Mouse (Mus musculus): Measurements from ENCODE around the gene Atp5e. TPM values are rescaled to one million over a fixed set of nuclear protein-coding genes. Genes with fewer than 3 reads are reported as not detected.
A peak's percentile ranks its signal among the peaks of the same experiment; 100 is the strongest.

The Atp5e gene
- total and polyA plus RNA-seq, 3 experiments, result 1,190 to 1,687 (median 1,426) TPM

GRCm38 (mm10) chr2:174501517-174501916 lies 37.6 kb upstream of the Atp5e start:
- Histone ChIP-seq H3K4me1 (ENCODE audit: control insufficient read depth, insufficient read depth, low read length) (no peaks in the 10 kb centered on the region), H3K27me3 (ENCODE audit: control insufficient read depth, insufficient read depth, low read length) (no peaks in the 10 kb centered on the region), H3K4me3 (no peak overlapping the region), H3K79me2 (replicated peaks; ENCODE audit: control insufficient read depth, insufficient read depth, low read length) (no peaks in the 10 kb centered on the region), H3K27ac (no peak overlapping the region), H3K9ac (ENCODE audit: low read depth, low read length) (no peak overlapping the region), H3K36me3 (ENCODE audit: control insufficient read depth, insufficient read depth, low read length) (no peaks in the 10 kb centered on the region)
- TF ChIP-seq POLR2A (IDR thresholded peaks at IDR 0.05; ENCODE audit: insufficient read depth, low read depth, low read length) (no peak), EP300 (IDR thresholded peaks at IDR 0.05; ENCODE audit: insufficient read depth, low read depth, low read length) (no peak), CTCF (IDR thresholded peaks at IDR 0.05) (no peak)
- intact Hi-C loops (cut with DNase I), result no loop called here
- no peak for DNase-seq
- WGBS, result 89% methylated on average over 8 of the region's 8 CpGs

- H3K9ac ChIP-seq (ENCODE audit: low read depth, low read length), result no peak overlapping the region
- intact Hi-C loops (cut with DNase I), result no loop called here
- DNase-seq, result no peak
- WGBS, result 90% methylated on average over 14 of the region's 14 CpGs
- no peak overlapping the region for H3K27ac ChIP-seq
- TF ChIP-seq CTCF (IDR thresholded peaks at IDR 0.05) (no peak), POLR2A (IDR thresholded peaks at IDR 0.05; ENCODE audit: insufficient read depth, low read depth, low read length) (no peak), EP300 (IDR thresholded peaks at IDR 0.05; ENCODE audit: insufficient read depth, low read depth, low read length) (no peak)
- no peaks in the 10 kb centered on the region for H3K4me1 ChIP-seq (ENCODE audit: control insufficient read depth, insufficient read depth, low read length)
- no peaks in the 10 kb centered on the region for H3K79me2 ChIP-seq (replicated peaks; ENCODE audit: control insufficient read depth, insufficient read depth, low read length)
- H3K36me3 ChIP-seq (ENCODE audit: control insufficient read depth, insufficient read depth, low read length), result no peaks in the 10 kb centered on the region
- H3K4me3 ChIP-seq, result no peak overlapping the region
- H3K27me3 ChIP-seq (ENCODE audit: control insufficient read depth, insufficient read depth, low read length), result no peaks in the 10 kb centered on the region
These were observed 37.1 kb upstream of the Atp5e start for GRCm38 (mm10) chr2:174500814-174501503.

- Histone ChIP-seq H3K9ac (ENCODE audit: low read depth, low read length) (no peak overlapping the region), H3K4me1 (ENCODE audit: control insufficient read depth, insufficient read depth, low read length) (no peaks in the 10 kb centered on the region), H3K79me2 (replicated peaks; ENCODE audit: control insufficient read depth, insufficient read depth, low read length) (no peaks in the 10 kb centered on the region), H3K27me3 (ENCODE audit: control insufficient read depth, insufficient read depth, low read length) (no peaks in the 10 kb centered on the region), H3K4me3 (no peak overlapping the region), H3K27ac (no peak overlapping the region), H3K36me3 (ENCODE audit: control insufficient read depth, insufficient read depth, low read length) (no peaks in the 10 kb centered on the region)
- intact Hi-C loops (cut with DNase I), result loop anchor here (1.0 kb wide), 1 partner anchor 181 kb away; no protein-coding TSS in a partner anchor
- TF ChIP-seq CTCF (IDR thresholded peaks at IDR 0.05) (peak; percentile 69), EP300 (IDR thresholded peaks at IDR 0.05; ENCODE audit: insufficient read depth, low read depth, low read length) (no peak)
- WGBS, result 54% methylated on average over 2 of the region's 2 CpGs
- peak; percentile 16 to 23 for DNase-seq
These were observed 29.0 kb upstream of the Atp5e start for GRCm38 (mm10) chr2:174492858-174493257.

- TF ChIP-seq POLR2A (IDR thresholded peaks at IDR 0.05; ENCODE audit: insufficient read depth, low read depth, low read length) (no peak), CTCF (IDR thresholded peaks at IDR 0.05) (no peak), EP300 (IDR thresholded peaks at IDR 0.05; ENCODE audit: insufficient read depth, low read depth, low read length) (no peak)
- 80% methylated on average over 5 of the region's 5 CpGs for WGBS
- no peak overlapping the region for H3K27ac ChIP-seq
- H3K27me3 ChIP-seq (ENCODE audit: control insufficient read depth, insufficient read depth, low read length), result no peaks in the 10 kb centered on the region
- no peak overlapping the region for H3K4me3 ChIP-seq
- H3K9ac ChIP-seq (ENCODE audit: low read depth, low read length), result no peak overlapping the region
- no peaks in the 10 kb centered on the region for H3K79me2 ChIP-seq (replicated peaks; ENCODE audit: control insufficient read depth, insufficient read depth, low read length)
- no peaks in the 10 kb centered on the region for H3K36me3 ChIP-seq (ENCODE audit: control insufficient read depth, insufficient read depth, low read length)
- intact Hi-C loops (cut with DNase I), result no loop called here
- no peaks in the 10 kb centered on the region for H3K4me1 ChIP-seq (ENCODE audit: control insufficient read depth, insufficient read depth, low read length)
- DNase-seq, result no peak
These were observed 23.1 kb upstream of the Atp5e start for GRCm38 (mm10) chr2:174487005-174487404.

GRCm38 (mm10) chr2:174478746-174479145 lies 14.8 kb upstream of the Atp5e start:
- intact Hi-C loops (cut with DNase I), result loop anchor here (10.0 kb wide), 1 partner anchor 404 kb away; the partner anchor contains the start of gene Stx16
- Histone ChIP-seq H3K9ac (ENCODE audit: low read depth, low read length) (no peak overlapping the region), H3K4me1 (ENCODE audit: control insufficient read depth, insufficient read depth, low read length) (no peaks in the 10 kb centered on the region), H3K36me3 (ENCODE audit: control insufficient read depth, insufficient read depth, low read length) (no peaks in the 10 kb centered on the region), H3K27ac (no peak overlapping the region), H3K79me2 (replicated peaks; ENCODE audit: control insufficient read depth, insufficient read depth, low read length) (no peaks in the 10 kb centered on the region), H3K27me3 (ENCODE audit: control insufficient read depth, insufficient read depth, low read length) (no peaks in the 10 kb centered on the region), H3K4me3 (no peak overlapping the region)
- TF ChIP-seq CTCF (IDR thresholded peaks at IDR 0.05) (no peak), POLR2A (IDR thresholded peaks at IDR 0.05; ENCODE audit: insufficient read depth, low read depth, low read length) (no peak), EP300 (IDR thresholded peaks at IDR 0.05; ENCODE audit: insufficient read depth, low read depth, low read length) (no peak)
- 65% methylated on average over 5 of the region's 5 CpGs for WGBS
- no peak for DNase-seq

- no peak for DNase-seq
- Histone ChIP-seq H3K4me1 (ENCODE audit: control insufficient read depth, insufficient read depth, low read length) (peaks cover 3% of the 10 kb centered on the region), H3K27me3 (ENCODE audit: control insufficient read depth, insufficient read depth, low read length) (no peaks in the 10 kb centered on the region), H3K27ac (no peak overlapping the region), H3K4me3 (no peak overlapping the region), H3K9ac (ENCODE audit: low read depth, low read length) (no peak overlapping the region), H3K79me2 (replicated peaks; ENCODE audit: control insufficient read depth, insufficient read depth, low read length) (no peaks in the 10 kb centered on the region), H3K36me3 (ENCODE audit: control insufficient read depth, insufficient read depth, low read length) (no peaks in the 10 kb centered on the region)
- 80% methylated on average over 3 of the region's 3 CpGs for WGBS
- no peak for TF ChIP-seq POLR2A (IDR thresholded peaks at IDR 0.05; ENCODE audit: insufficient read depth, low read depth, low read length)
- no peak for TF ChIP-seq CTCF (IDR thresholded peaks at IDR 0.05)
- no peak for TF ChIP-seq EP300 (IDR thresholded peaks at IDR 0.05; ENCODE audit: insufficient read depth, low read depth, low read length)
- intact Hi-C loops (cut with DNase I), result loop anchor here (10.0 kb wide), 1 partner anchor 403 kb away; the partner anchor contains the start of gene Stx16
These were observed 13.8 kb upstream of the Atp5e start for GRCm38 (mm10) chr2:174477543-174478319.

Data from heart, adult 2 months (tissue).